Mouse (Mus musculus): Measurements from ENCODE around the gene Fpgt.

Fpgt gene

DNA sequence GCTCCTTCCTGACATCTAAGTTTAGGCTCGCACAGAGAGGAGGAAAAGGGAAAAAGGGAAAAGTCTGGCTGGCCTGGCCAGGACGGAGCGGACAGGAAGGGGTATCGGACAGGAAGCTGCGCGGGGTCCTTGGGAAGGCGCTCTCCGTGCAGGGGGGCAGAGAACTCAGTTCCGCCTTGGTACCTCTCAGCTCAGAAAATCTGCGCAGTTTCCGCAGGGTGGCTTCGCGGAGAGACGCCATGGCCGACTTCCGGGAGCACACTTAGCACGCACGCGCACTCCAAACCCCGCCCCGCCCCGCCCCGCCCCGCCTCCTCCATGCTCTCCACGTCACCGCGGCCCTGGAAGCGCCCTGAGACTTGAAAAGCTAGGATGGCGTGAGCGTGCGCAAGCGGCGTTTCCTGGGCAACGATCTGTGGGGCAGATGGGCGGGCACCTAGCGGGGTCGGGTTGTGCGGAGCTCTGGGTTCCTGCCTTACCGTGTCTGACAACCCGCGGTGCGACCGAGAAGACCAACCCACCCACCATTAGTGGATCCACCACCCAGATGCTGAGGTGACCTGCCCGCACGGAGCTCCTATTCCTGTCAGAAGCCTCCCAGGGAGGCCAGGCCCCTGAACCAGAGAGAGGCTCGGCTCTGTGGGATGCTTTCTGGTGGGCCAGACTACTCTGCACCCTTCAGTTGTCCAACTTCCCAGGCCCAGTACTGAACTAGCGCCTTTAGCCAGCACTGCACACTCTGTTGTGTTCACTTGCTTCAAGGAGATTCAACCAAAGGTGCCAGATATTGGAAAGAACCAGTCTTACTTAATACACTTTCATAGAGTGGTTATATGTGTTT, at the start of gene Fpgt, which contains the start of gene Lrriq3:
Gene Fpgt, minus strand, starts transcription at position 288 of the 841 bp plus-strand sequence.
Gene Lrriq3, plus strand, starts transcription at position 319 of the 841 bp plus-strand sequence.
- peak; percentile 92 to 93 for DNase-seq

DNA sequence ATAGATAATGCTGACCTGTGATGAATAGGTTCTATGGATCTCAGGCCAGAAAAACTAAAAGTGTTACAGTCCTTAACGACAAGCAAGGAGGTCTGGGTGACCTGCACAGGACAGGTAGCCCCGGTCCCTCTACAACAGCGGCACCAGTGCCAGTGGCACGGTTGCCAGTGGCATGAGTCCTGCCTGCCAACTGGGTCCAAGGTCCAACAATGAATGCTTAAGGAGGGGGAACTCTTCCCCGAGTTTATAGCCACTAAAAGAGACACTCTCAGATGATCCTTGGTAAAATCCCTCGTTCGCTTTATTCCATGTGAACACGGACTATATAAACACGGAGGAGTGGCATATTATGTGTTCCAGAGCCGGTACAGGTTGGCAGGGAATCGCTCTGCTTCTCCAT, 47.8 kb upstream of the Fpgt start:
- no peak for DNase-seq

DNA sequence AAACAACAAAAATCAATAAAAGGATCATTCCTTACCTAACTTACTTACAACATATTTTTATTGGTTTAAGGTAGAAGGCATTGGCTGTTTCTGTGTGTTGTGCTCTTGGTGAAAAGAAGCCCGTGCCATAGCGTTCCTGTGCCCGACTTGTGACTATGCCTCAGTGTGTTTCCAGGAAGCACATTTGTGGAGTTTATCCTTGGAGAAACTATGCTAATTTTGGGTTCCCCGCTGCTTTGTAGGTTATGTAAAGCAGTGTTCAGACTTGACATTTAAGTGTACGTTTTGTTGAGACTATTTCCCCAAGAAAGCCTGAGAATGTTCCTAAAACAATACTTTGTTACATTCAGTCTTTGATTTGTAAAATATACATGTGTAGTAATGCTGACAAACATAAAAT, 44.5 kb upstream of the Fpgt start:
- no peak for DNase-seq

DNA sequence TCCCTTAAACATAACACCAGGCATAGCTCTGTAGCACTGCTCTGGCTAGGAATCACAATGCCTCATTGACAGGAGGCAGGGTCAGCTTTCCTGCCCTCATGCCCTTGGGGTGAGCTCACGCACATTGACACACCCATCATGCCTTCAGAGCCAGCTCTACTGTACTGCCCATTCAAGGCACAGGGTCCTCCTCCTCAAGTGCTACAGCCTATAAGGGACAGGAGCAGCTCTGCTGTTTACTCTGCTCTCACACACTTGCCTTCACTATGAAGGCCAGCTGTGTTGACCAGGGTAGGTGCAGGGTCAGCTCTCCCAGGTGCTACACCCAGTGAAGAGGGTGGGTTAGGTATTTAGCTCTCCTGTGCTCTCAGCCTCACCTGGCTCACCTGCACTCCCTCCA, 12.8 kb upstream of the Fpgt start:
- DNase-seq = no peak

DNA sequence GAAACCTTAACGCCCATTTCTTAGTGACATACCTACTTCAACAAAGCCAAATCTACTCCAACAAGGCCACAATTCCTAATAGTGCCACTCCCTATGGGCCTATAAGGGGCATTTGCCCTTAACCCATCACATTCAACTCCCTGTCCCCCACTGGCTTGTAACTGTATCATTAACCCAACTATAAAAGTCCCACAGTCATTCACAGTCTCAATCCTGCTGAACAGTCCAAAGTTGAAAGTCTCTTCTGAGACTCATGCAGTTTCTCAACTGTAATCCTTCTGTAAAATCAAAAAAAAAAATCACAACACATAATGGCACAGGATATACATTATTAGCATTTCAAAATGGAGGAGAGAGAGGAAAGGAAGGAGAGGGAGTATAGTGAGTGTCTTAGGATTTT, 6.1 kb upstream of the Fpgt start:
- no peak for DNase-seq

DNA sequence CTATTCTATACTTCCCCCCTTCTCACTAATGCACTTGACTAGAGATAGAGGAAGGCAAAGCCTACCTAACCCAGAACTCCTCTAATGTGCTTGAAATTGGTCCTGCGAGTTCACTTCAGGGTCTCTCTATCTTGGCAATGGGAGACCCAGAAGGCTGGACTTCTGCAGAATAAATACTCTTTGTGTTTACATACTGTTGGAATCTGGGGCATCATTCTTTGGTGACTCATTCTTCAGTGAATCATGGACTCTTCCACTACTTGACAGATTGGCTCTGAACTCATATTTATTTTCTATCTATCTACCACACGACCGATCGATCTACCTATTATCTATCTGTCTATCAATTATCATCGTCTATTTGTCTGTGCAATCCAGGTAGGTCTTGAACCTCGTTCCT, 1.1 kb downstream of the Fpgt start:
- DNase-seq = no peak

DNA sequence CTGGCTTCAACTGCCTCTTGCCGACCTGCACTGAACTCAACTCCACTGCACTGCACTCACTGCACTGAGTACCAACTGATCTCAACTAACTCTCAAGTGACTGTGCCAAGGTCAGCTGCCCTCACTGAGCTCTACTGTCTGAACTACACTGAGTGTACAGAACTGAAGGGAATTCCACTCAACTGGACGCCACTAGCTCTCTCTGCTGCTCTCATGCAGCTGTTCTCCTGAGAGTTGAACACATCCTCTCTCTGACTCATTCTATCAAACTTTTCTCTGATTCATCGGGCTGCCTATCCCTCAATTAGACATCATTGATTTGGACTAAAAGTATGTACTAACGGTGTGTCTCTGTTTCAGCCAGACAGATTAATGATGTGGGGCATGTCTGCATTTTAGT, 15.3 kb downstream of the Fpgt start:
- DNase-seq = no peak

DNA sequence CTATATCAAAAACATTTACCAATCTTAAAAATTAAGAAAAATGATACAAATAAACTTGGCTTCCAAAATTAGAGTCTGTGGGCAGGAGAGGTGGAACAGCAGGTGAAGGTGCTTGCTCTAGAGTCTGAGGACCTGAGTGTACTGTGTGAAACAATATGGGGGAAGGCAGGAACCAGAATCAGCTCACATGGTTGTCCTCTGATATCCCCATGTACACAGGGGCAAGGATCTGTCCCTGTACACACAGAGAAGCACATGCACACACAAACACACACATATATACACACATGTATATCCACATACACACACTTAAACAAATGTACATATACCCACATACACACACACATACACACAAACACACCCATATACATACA, 33.8 kb downstream of the Fpgt start:
- no peak for DNase-seq

DNA sequence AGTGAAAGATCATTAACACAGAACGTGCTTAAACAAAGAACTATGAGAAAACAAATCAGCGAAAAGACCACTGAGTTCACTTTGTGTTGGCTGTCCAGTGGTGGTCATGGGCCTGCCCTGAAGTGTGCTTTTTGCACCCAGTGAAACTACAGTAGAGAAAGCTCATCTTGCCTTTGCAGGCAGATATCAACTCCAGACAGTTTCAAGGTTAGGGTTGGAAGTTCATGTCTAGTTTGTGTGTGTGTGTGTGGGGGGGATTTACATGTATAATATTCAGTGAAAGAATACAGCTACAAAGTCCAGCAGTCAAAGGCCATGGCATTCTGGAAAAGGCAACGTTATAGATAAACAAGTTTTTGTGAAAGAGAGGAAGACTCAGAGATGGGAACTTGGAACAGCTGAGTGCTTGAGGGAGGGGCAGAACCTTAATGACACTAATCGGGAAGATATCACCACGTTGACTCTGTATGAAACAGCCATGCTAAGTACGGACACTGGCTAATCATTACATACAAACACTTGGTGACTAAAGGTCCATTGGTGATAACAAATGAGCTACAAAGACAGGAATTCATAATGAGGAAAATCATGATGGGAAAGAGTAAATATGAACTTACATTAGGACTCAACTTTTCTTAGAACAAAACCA, 34.3 kb downstream of the Fpgt start:
- DNase-seq = no peak

DNA sequence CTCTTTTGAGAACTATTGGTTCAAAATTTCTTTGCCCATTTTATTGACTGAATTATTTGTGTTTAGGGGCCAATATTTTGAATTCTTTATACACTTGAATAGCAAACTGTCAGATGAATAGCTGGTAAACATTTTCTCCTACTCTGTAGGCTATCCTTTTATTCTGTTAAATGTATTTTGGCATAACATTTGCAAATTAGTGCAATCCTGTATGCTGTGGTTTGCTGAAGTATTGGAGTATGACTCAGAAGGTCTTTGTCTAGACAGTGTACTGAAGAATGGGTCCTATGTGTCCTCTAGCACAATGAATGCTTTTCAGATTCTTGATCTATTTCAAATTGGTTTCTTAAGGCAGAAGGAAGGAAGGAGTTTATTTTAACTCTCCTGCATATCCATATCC, 35.6 kb downstream of the Fpgt start:
- no peak for DNase-seq

DNA sequence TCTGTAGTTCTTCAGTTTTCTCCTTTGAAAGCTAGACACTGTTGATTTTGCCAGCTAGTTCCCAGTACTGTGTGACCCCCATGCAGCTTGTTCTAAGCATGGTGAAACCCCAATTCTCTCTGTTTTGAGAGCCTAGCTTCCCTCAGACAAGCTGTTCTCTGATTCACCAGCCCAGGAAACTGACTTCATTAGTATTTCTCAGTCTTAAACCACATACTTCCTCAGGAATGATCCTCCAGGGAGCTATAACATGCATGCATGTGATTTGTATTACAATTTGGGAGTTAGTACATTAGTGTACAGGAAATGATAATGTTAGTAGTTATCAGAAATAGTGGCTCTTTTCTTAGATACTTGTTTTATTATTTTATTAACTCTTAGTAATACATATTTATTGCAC, 36.6 kb downstream of the Fpgt start:
- DNase-seq = no peak

DNA sequence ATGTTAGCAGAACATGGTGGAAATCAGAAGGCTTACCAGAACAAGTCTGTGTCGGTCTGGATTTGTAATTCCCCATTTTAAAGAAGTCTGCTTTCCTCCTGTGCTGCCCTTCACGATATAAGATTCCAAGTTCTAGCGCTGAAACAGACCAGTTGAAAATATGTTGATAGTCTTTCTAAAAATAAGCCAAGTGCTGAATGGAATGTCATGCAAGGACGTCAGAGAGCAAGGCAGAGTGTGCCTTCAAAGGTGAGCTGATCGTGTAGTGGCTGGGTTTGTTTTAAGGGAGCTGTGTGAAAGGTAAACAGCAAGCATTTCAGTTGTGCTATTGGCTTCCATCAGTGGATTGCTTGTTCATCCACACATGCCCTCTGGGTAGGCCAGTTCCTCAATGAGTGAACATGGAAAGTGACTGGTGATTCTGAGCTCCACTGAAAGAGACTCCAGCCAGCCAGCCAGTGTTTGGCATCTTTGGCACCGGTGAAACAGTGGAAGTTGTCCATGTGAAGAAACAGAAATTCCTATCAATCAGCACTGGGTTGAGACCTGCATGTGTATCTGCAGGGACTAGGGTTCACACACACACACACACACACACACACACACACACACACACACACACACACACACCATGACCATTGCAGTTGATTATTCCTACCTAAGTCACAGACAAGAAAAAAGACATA, 37.8 kb downstream of the Fpgt start, which contains the start of gene Tnni3k:
Gene Tnni3k, minus strand, starts transcription at position 177 of the 686 bp plus-strand sequence.
- DNase-seq = no peak

DNA sequence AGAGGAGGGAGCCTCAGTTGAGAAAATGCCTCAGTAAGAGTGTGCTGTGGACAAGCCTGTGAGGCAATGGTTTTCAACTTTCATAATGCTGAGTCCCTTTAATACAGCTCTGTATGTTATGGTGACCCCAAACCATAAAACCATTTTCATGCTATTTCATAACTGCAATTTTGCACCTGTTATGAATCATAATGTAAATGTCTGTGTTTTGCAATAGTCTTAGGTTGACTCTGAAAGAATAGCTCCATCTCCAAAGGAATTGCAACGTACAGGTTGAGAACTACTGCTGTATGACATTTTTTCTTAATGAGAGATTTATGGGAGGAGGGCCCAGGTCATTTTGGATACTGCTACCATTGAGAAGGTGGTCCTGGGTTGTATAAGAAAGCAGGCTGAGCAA, 40.0 kb downstream of the Fpgt start:
- DNase-seq = no peak

DNA sequence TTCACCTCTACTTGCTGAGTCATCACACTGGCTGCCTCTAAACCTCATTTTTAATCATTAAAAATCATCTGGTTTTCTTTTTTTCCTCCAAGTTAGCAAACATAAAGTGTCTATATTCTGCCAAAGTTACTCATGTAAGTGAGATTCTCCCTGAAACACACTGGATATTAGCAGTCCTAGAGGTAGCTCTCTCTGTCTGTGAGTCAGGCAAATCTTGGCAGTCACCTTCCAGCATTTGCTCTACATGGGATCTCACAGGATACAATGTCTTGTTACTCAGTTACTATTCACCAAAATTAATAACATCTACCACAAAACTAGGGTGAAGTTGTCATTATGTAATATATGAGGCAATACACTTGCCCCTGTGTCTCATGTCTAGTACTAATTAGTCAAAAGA, 41.2 kb downstream of the Fpgt start:
- no peak for DNase-seq

DNA sequence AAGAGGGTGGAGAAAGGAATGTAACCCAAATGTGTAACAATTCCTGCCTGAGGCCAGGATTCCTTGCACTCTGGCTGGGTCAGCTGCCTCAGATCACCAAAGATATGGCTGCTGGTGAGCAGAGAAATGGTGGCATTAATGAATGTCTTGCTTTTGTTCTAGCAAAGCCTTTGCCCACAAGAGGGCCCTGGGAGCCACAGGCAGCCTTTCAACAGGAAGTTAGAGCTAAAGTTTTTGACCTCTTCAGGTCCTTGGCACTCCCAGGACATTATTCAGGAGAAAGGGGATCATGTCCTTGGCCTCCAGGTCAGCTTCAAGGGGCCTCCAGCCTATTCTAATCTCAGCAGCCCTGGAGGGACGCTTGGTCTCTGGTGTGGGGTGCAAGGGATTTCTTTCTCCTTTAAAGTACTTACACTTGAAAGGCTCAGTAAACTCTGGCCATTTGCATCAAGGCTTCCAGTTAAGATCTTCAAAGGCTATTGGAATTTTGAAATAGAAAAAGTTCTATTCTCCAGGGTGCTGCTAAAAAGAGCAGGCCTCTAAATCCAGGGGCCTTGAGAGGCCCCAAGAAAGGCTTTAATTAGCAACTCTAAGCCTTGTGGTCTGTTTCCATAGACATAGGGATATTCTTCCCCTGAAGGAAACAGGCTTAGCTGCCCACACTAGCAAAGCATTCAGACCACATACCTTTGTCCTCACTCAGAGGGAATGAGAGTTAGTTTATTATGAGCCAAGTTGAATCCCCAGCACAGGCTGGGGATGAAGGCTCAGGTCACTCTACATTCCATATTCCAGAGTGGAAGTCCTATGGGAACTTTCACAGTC, 54.0 kb downstream of the Fpgt start:
- no peak for DNase-seq
